13 mouse cellular contexts compared by ENCODE assay signal in the genomic region with DNA sequence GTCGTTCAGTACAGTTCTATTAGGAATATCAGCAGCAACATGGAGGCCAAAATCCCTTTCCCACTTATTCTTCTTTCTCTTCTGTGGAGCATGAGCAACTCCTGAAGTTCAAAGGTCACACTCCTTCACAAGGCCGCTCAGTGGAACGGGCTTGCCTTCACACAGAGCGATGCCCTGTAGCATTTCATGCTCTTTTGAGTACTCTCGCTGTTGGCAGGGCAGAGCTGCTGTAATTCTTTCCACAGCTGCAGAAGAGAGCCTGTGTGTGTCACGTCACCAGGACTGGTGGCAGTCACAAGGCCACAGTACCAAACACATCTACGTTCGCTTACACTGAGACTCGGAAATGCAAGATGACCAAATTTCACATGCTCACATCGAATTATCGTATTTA. TPM values are rescaled to one million over a fixed set of nuclear protein-coding genes. Genes with fewer than 3 reads are reported as not detected.
A peak's percentile ranks its signal among the peaks of the same experiment; 100 is the strongest.
DNase-seq lines count a peak whose midpoint lies in the region; ATAC-seq lines count a peak whose summit lies in the region.
"Had no signal": no experiment of that assay in that cellular context is flagged by ENCODE, and none has a peak within 500 bp of the region (broad histone marks: within the 10 kb centered on the region; RNA-seq: fewer than 3 reads in every experiment).

No protein-coding gene starts in this region.

- 77% methylated on average over 11 of the region's 11 CpGs for WGBS in forebrain, embryonic 10.5 days
- WGBS in forebrain, embryonic 15.5 days, result 74% methylated on average over 11 of the region's 11 CpGs
- 51% methylated on average over 11 of the region's 11 CpGs for WGBS in kidney, embryonic 16.5 days
- 73% methylated on average over 11 of the region's 11 CpGs for WGBS in limb, embryonic 12.5 days
- 79% methylated on average over 11 of the region's 11 CpGs for WGBS in liver, embryonic 12.5 days (ENCODE audit: insufficient replicate concordance)

- no peaks in the 10 kb centered on the region for H3K9me3 ChIP-seq in forebrain, embryonic 10.5 days
- H3K9me3 ChIP-seq in forebrain, embryonic 15.5 days, result no peaks in the 10 kb centered on the region
- H3K9me3 ChIP-seq in kidney, embryonic 16.5 days (ENCODE audit: low read length), result no peaks in the 10 kb centered on the region
- no peaks in the 10 kb centered on the region for H3K9me3 ChIP-seq in limb, embryonic 12.5 days
- H3K9me3 ChIP-seq in liver, embryonic 12.5 days (replicated peaks), result no peaks in the 10 kb centered on the region
- H3K9me3 ChIP-seq: hindbrain, embryonic 12.5 days had no signal

- H3K4me1 ChIP-seq in forebrain, embryonic 10.5 days, result peaks cover 26% of the 10 kb centered on the region
- peaks cover 17% of the 10 kb centered on the region; the same call in 1 of the 2 replicates for H3K4me1 ChIP-seq in forebrain, embryonic 15.5 days
- peaks cover 18% of the 10 kb centered on the region for H3K4me1 ChIP-seq in kidney, embryonic 16.5 days (ENCODE audit: insufficient read depth, low read length)
- H3K4me1 ChIP-seq in limb, embryonic 12.5 days (replicated peaks), result peaks cover 6% of the 10 kb centered on the region
- 0 out of 2 replicates have a peak, but pooled peaks cover 6% of the 10 kb centered on the region for H3K4me1 ChIP-seq in liver, embryonic 12.5 days

- no peak for ATAC-seq in forebrain, embryonic 15.5 days (replicated peaks)
- ATAC-seq in kidney, embryonic 16.5 days (ENCODE audit: low FRiP score, low TSS enrichment), result peak; percentile 50; the same call in 1 of the 2 replicates
- no peak for ATAC-seq in limb, embryonic 12.5 days (ENCODE audit: insufficient number of reproducible peaks, insufficient read depth, low FRiP score, low TSS enrichment, low read depth)
- ATAC-seq in liver, embryonic 12.5 days, result no peak

- H3K36me3 ChIP-seq in forebrain, embryonic 10.5 days (replicated peaks), result no peaks in the 10 kb centered on the region
- H3K36me3 ChIP-seq in forebrain, embryonic 15.5 days, result no peaks in the 10 kb centered on the region
- H3K36me3 ChIP-seq in kidney, embryonic 16.5 days (ENCODE audit: insufficient read depth, low read length), result no peaks in the 10 kb centered on the region
- no peaks in the 10 kb centered on the region for H3K36me3 ChIP-seq in limb, embryonic 12.5 days
- no peaks in the 10 kb centered on the region for H3K36me3 ChIP-seq in liver, embryonic 12.5 days
- H3K36me3 ChIP-seq: hindbrain, embryonic 12.5 days had no signal

- H3K4me2 ChIP-seq in forebrain, embryonic 15.5 days (replicated peaks), result no peak overlapping the region
- H3K4me2 ChIP-seq in kidney, embryonic 16.5 days (replicated peaks; ENCODE audit: low read depth, low read length), result no peak overlapping the region
- no peak overlapping the region for H3K4me2 ChIP-seq in limb, embryonic 12.5 days
- no peak overlapping the region for H3K4me2 ChIP-seq in liver, embryonic 12.5 days
- H3K4me2 ChIP-seq: hindbrain, embryonic 12.5 days had no signal

- DNase-seq in forebrain, embryonic 10.5 days (ENCODE audit: extremely low spot score, low spot score), result no peak
- DNase-seq in kidney, adult 8-10 months, result no peak
- peak; percentile 20 to 28 for DNase-seq in adrenal gland, postnatal 36 days
- no peak for DNase-seq in thymus, postnatal 14 days
- DNase-seq: right cerebral cortex, adult 18-20 months had no signal

- H3K27me3 ChIP-seq in forebrain, embryonic 10.5 days (ENCODE audit: poor library complexity, severe bottlenecking), result no peaks in the 10 kb centered on the region
- no peaks in the 10 kb centered on the region for H3K27me3 ChIP-seq in forebrain, embryonic 15.5 days
- H3K27me3 ChIP-seq in kidney, embryonic 16.5 days (ENCODE audit: insufficient read depth, low read length), result no peaks in the 10 kb centered on the region
- H3K27me3 ChIP-seq in limb, embryonic 12.5 days, result no peaks in the 10 kb centered on the region
- H3K27me3 ChIP-seq in liver, embryonic 12.5 days (replicated peaks), result no peaks in the 10 kb centered on the region
- H3K27me3 ChIP-seq: hindbrain, embryonic 12.5 days had no signal

- H3K9ac ChIP-seq in forebrain, embryonic 15.5 days (replicated peaks), result no peak overlapping the region
- H3K9ac ChIP-seq in kidney, embryonic 16.5 days (replicated peaks; ENCODE audit: low read length), result no peak overlapping the region
- no peak overlapping the region for H3K9ac ChIP-seq in limb, embryonic 12.5 days (replicated peaks)
- no peak overlapping the region for H3K9ac ChIP-seq in liver, embryonic 12.5 days
- H3K9ac ChIP-seq: hindbrain, embryonic 12.5 days; liver, embryonic 14.5 days had no signal

- H3K4me3 ChIP-seq in forebrain, embryonic 10.5 days, result no peak overlapping the region
- H3K4me3 ChIP-seq in forebrain, embryonic 15.5 days, result no peak overlapping the region
- no peak overlapping the region for H3K4me3 ChIP-seq in kidney, embryonic 16.5 days (ENCODE audit: low read length)
- H3K4me3 ChIP-seq in limb, embryonic 12.5 days (replicated peaks), result no peak overlapping the region
- no peak overlapping the region for H3K4me3 ChIP-seq in liver, embryonic 12.5 days
- H3K4me3 ChIP-seq: hindbrain, embryonic 12.5 days had no signal

- H3K27ac ChIP-seq in forebrain, embryonic 10.5 days, result peak overlapping the region; percentile 58; the same call in 1 of the 2 replicates
- no peak overlapping the region for H3K27ac ChIP-seq in forebrain, embryonic 15.5 days (replicated peaks)
- H3K27ac ChIP-seq in kidney, embryonic 16.5 days (ENCODE audit: low read length), result peak overlapping the region; percentile 36
- peak overlapping the region; percentile 53; the same call in 1 of the 2 replicates for H3K27ac ChIP-seq in limb, embryonic 12.5 days
- H3K27ac ChIP-seq in liver, embryonic 12.5 days, result no peak overlapping the region
- H3K27ac ChIP-seq: liver, embryonic 14.5 days had no signal

RNA-seq across cellular contexts. Expression of a gene that starts 21.2 kb away (rescaled TPM):
- polyA plus RNA-seq in forebrain, embryonic 10.5 days (2016; fragmentation: Nextera tagmentation; extraction: Ambion mirVana), result 5.0 and 5.4 TPM in 2 replicates
- polyA plus RNA-seq in forebrain, embryonic 15.5 days (2015; fragmentation: Nextera tagmentation; extraction: Ambion mirVana), result 2.5 and 3.5 TPM in 2 replicates
- polyA plus RNA-seq in kidney, embryonic 16.5 days (2015; fragmentation: Nextera tagmentation; extraction: Ambion mirVana), result 2.0 and 2.4 TPM in 2 replicates
- 1 to 10 TPM; 1.7 to 4.3 TPM for total RNA-seq in adrenal gland, postnatal 36 days (2021)
- 4.4 and 4.7 TPM in 2 replicates for polyA plus RNA-seq in limb, embryonic 12.5 days (2016; fragmentation: Nextera tagmentation; extraction: Ambion mirVana)
- 0.33 and 0.44 TPM in 2 replicates for polyA plus RNA-seq in liver, embryonic 12.5 days (2016; fragmentation: Nextera tagmentation; extraction: Ambion mirVana)
- total RNA-seq: common myeloid progenitor, adult 5-6 weeks had no signal
- polyA plus RNA-seq: C2C12 had no signal

Comparison
In these comparisons a context has a peak if more than half of its experiments do, and no peak if none do; other contexts are left out.
1. H3K27ac ChIP-seq: peak in forebrain, embryonic 10.5 days (single experiment), kidney, embryonic 16.5 days (single experiment) and limb, embryonic 12.5 days (single experiment); none in forebrain, embryonic 15.5 days (single experiment) and liver, embryonic 12.5 days (single experiment).
2. DNase-seq: peak in adrenal gland, postnatal 36 days (2 of 2); none in forebrain, embryonic 10.5 days (single experiment), kidney, adult 8-10 months (0 of 2) and thymus, postnatal 14 days (single experiment).